Mouse (Mus musculus): ENCODE results near the gene 1700067P10Rik.

1700067P10Rik gene

DNA sequence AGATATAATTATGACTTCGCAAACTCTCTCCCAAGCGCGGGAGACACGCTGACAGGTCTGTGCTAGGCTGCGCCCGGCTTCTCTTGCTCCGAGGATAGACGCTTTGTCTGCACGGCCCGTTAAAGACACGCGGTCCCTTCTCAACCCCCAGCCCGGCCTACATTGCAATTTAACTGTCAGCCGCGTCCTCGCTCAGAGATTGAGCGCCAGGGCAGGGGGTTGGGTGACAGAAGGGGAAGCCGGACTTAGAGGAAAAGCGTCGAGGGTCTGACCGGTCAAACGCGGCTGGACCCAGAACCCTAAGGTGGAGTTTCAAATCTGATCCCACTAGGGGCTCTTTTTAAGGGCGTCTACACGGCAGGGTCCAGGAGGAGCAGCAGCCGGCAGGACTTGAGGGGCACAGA, 6.6 kb downstream of the 1700067P10Rik start:
- no peak for DNase-seq (ENCODE audit: extremely low read depth, low read depth, low spot score)

DNA sequence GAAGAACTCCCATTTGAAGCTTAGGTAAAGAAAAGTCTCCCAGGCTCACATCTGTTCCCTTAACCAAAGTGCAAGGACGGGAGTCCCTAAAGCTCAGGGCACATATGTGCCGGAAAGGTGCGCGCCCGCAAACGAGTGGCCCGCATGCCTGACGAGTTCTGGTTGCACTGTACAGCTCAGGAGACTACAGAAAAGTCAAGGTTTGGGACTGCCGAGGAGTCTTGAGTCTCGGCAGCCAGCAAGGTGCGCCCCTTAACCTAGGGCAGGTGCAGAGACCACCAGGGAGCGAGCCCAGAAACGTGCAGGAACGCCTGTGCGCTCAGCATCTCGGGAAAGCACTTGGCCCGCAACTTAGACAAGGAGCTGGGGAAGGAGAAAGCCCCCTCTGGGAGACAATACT, 7.2 kb downstream of the 1700067P10Rik start:
- no peak for DNase-seq (ENCODE audit: extremely low read depth, low read depth, low spot score)

DNA sequence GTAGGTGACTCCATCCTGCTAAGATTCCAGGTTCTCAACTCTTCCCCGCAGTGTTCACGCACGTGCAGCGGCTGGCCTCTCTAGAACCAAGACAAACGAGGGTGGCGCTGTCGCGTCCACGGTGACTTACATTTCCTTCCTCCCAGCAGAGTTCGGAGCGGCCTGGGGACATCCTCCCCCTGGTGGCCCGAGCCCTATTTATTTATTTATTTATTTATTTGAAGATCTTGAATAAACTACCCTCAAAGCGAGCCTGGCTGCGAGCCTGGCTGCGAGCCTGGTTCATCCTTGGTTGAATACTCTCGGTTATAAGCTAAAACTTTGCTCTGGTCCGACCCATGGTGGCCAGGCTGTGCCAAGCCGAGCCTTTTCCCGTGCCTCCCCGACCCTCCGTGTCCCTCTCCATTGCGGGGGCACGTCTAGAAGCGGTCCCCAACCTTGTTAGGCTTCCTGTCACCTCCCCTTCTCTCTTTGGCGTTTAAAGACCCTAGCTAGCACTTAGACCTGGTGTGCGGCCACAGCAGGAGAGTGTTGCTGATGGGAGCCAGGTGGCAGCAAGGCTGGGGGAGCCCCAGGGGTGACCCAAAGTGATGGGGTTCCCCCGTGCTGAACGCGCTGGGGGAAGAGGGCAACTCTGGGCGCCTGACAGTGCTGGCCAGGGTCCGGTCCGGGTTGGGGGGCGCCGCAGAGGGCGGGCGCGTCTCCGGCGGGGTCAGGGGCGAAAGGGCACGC, 8.1 kb downstream of the 1700067P10Rik start:
- DNase-seq (ENCODE audit: extremely low read depth, low read depth, low spot score): no peak

DNA sequence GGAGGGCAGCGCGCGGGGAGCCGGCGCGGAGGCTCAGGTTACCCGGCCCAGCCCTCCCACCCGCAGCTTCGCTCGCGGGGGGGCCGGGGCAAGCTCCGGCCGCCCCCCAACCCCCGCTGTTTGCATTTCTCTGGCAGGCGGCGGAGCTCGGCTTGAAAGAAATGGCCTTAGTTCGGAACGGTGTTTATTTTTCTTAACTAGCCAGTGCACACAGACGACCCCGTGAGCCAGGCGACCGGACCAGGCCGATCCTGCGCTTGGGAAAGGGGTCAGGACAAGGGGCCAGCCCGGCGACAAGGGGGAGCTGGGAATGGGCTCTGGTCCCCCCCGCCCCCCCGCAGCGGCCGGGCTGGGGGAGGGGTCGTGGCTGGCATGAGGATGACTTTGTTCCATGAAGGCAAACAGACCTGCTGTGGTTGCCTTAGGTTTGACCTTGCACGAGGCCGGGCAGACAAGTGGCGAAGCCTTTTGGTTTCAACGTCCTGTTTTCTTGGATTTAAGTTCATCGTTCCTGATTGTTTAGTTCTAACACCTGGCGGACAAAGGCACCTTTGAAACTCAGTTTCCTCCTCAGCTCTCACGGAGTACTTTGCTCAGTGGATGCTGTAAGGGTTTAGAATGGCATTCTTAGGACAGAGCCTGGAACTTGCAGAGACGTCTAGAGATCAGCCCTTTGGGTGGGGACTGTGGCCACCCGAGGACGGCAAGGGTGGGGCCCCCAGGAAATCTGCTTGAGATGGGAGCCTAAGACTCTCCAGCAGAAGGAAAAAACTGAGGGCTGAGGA, 8.8 kb downstream of the 1700067P10Rik start:
- DNase-seq (ENCODE audit: extremely low read depth, low read depth, low spot score): no peak

DNA sequence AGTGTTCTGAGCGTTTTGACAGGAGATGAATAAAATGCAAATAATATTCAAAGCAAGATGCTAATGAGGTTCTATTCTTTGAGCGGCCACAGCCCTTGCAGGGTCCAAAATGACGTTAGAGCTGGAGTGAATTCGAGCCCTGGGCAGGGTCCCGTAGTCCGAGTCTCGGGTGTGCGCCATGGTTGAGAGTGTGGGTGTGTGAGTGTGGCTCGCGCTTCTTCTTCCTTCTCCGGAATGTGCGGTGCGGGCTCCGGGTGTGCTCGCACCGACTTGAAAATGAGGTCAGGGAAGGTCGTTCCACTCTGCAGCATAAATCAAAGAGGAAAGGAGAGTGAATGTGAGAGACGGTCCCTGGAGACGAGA, 9.4 kb downstream of the 1700067P10Rik start:
- DNase-seq (ENCODE audit: extremely low read depth, low read depth, low spot score): no peak

DNA sequence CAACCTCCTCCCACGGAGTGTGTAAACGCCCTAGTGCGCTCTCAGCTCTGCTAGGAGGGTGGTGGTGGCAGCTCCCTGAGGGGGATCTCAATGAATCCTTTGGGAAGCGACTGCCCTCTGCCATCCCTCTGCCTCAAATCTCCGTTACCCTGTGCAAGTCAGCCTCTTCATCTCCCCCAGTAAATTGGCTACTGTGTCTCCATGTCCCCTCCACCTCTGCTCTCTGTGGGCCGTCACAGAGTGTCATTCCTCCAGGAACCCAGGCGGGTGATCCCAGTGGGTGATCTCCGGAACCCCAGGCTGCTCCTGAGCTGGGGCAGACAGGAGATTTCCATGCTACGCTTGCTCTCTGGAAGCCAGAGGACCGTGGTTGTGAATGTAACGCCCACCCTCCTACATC, 10.2 kb downstream of the 1700067P10Rik start:
- DNase-seq (ENCODE audit: extremely low read depth, low read depth, low spot score): no peak

DNA sequence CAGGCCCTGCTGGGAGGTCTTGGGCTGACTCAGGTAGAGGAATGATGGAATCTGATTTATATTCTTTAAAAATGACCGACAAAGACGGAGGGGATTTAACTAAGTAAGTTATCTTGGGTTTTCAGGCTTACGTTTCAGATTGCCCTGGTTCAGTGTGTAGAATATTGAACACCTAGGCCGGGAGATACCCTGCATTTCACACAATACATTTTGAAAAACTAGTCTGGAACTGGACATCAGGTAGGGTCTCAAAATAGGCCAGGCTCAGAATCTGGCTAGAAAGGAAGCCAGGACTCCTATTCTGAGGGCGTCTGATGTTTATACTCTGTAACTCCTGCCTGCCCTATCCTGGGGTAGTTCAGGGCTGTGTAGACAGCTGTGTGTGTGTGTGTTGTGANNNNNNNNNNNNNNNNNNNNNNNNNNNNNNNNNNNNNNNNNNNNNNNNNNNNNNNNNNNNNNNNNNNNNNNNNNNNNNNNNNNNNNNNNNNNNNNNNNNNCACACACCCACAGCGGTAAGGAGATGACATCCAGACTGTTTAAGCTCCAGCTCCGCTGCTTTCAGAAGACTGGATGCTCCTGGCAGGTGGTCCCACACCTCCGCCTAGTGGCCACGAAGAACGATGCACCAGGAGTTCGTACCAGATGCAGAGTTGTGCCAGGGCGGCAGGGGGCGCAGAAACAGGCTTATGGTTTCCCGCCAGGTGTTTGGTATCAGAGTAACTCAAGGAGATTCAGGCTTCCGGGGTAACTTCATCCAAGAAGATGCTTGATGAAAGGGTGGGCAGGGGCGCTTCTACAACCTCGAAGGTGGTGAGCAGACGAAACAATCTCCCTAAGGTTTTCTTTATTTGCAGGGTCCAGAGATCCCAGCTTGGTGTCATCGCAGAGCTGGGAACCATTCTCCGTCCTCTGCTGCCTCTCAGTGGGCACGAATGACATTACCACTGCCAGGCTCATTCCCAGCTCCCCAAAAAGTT, 11.6 kb downstream of the 1700067P10Rik start:
- peak; percentile 4 for DNase-seq (ENCODE audit: extremely low read depth, low read depth, low spot score)

DNA sequence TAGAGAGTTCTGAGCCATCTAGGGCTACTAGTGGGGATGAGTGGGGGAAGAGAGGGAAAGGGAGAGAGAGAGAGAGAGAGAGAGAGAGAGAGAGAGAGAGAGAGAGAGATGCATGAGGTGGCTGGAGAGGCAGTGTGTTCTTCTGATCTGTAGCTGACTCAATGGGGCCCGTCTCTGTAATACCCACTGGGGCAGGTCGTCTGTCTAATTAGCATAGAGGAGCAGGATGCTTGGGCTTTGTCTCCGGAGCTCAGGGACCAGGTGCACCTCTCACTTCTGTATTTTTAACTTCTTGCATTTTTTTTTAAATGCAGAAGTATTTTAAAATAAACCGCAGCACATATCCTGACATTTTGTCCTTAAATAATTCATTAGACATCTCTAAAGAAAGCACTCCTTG, 18.2 kb downstream of the 1700067P10Rik start:
- DNase-seq (ENCODE audit: extremely low read depth, low read depth, low spot score): no peak

DNA sequence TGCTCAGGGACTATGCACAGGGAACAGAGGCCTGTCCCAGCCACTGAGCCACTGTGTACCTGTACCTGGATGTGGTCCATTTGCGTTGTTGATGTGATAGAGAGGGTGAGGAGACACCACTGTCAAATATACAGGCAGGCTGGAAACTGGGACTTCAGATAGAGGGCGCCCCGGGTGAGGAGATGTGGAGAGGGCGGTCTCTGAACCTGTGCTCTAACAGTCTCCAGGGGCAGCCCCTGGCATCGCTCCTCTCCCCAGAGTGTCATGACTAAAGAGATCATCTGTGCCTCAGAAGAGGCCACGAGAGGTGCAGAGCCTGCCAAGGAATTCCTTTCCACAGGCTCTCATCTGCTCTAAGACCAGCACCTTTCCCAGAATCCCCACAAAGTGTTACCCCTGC, 18.7 kb downstream of the 1700067P10Rik start:
- no peak for DNase-seq (ENCODE audit: extremely low read depth, low read depth, low spot score)

DNA sequence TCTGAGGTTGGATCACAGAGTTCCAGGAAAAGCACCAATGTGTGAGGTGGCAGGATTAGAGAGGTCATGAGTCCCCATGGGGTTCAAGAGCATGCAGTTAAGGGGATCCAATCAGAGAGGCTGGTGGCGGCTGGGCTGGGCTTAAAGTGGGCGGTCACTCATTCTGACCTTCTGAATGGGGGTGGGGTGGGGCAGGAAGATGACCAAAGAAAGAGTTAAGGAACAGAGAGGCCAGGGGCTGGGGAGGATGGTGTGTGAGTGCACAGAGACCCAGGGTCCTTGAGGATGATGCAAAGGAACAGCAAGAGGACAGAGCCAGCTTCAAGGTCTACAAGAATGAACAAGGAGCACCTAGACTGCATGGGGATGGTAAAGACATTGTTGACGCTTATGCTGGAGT, 19.4 kb downstream of the 1700067P10Rik start:
- no peak for DNase-seq (ENCODE audit: extremely low read depth, low read depth, low spot score)

DNA sequence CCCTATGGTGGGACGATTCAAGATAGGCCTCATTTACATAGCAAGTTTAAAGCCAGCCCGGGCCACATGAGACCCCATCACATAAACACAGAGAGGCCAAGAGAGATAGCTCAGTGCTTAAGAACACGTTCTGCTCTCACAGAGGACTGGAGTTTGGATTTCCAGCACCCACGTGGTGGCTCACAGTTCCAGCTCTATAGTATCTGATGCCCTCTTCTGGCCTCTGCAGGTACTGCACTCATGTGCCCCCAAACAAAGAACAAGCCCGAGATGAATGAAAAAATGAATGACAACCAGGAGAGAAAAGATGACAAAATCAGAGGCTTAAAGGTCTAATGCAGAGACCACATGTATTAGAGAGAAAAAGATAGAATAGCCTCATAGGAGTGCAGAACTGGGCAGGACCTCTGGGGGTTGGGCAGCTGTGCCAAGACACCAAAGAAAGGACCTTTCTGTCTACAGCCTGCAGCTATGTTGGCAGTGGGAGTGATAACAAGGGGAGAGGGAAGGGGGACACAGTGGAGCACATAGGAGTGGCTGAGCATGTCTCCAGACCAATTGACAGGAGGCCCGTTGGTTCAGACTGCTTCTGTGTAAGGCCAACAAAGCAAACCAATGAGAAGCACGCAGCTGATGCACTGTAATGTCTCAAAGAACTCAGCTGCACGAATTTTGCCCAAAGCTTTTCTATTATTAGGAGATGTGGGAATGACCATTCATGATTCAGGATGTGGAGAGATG, 21.6 kb downstream of the 1700067P10Rik start:
- DNase-seq (ENCODE audit: extremely low read depth, low read depth, low spot score): no peak

DNA sequence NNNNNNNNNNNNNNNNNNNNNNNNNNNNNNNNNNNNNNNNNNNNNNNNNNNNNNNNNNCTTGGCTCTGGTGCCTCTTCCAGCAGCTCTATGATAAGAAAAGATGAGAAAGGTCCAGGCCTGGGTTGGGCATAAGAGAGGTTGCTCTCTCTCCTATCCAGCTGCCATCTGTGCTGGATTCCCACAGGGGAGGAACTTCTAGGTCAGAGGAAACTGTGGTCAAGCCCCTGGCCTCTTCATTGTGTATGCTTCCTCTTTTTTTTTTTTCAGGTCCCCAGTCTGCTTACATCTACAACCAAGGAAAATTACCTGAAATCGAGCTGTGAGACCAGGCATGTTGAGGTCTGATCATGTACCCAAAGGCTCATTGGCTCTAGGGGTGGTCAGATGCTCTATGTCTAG, 29.5 kb downstream of the 1700067P10Rik start:
- DNase-seq (ENCODE audit: extremely low read depth, low read depth, low spot score): no peak

DNA sequence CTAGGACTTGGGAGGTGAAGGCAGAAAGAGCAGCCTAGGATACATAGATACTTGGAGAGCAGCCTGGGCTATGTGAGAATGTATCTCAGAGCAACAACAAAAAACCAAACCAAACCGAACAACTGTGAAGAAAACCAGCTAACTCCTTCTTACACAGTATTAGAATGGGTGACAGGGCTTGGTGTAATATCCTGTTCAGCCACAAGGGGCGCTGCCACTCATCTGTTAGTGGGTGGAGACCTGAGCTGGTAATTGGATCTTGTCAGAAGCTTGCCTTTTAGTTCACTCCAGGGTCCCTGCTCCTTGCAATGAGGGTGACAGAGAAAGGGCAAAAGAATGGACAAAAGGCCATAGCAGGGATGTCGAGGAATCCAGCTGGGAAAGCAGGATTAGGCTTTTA, 30.5 kb downstream of the 1700067P10Rik start:
- DNase-seq (ENCODE audit: extremely low read depth, low read depth, low spot score): no peak

DNA sequence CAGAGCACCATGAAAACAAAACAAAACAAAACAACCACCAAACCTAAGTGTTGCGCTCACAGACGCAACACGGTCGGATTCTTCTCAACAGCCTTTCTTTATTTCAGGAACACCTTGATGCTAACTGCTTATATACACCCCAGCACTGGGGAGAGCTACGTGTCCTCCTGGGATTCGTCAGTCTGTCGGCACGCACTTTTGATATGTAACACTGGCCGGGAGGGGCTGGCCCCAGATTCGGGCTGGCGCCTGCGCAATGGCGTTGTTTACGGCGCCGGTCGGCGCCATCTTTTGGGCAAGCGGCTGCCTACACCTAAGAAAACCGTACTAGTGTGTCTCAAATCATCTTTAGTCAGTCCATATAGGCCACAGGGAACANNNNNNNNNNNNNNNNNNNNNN, 31.3 kb downstream of the 1700067P10Rik start:
- no peak for DNase-seq (ENCODE audit: extremely low read depth, low read depth, low spot score)

DNA sequence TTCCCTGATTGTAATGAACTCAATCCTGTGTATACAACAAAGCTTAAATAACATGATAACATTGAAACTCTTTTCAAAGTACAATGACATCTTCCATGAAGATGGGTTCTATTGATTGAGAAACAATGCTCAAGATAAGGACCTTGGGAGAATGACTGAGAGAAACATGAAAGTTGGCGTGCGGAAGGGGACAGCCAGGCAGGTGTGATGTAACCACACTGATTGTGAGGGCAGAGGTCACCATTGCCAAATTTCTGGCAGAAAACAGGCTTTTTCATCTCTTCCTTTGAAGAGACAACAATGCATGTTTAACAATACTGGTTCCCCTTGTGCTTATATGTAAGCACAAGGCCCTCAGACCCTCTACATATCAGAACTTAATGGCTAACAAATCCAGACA, 43.7 kb downstream of the 1700067P10Rik start:
- no peak for DNase-seq (ENCODE audit: extremely low read depth, low read depth, low spot score)

Data from fat pad, adult 2 months (tissue).